Mouse (Mus musculus) cerebellum, adult (tissue): ENCODE measurements at regions not wholly inside any gene's neighbourhood (a gene's known extent, or its start where the extent isn't known, plus 50 kb on each side); places are given as distances from the start of the nearest gene placed in this dataset.

Experiments
- ATAC-seq: cut with Nextera tagmentation; 2 replicates; pipeline ENCODE4 v1.9.2; 2017; ENCODE audit warnings: mild to moderate bottlenecking, moderate library complexity, mixed read lengths; ENCODE audit not compliant: insufficient number of reproducible peaks, low FRiP score, low TSS enrichment

DNA sequence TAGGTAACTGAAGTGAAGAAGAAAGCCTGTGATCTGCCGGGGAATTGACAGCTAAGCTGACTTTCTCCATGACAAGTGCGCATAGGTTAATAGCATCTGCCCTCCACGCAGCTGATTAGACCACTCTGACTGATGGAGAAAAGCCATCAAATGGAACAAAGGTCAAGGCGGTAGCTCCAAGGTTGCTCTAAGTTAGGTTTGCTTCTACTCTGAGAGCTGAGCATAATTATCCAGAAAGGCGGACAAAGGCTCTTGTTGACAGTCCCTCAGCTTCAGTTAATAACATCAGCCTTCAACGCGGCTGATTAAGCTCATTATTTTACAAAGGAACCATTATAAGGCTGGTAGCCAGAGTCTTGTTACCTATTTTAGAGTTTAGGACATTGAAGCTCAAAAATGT, 54.0 kb upstream of the Enpep start:
- ATAC-seq: no peak

DNA sequence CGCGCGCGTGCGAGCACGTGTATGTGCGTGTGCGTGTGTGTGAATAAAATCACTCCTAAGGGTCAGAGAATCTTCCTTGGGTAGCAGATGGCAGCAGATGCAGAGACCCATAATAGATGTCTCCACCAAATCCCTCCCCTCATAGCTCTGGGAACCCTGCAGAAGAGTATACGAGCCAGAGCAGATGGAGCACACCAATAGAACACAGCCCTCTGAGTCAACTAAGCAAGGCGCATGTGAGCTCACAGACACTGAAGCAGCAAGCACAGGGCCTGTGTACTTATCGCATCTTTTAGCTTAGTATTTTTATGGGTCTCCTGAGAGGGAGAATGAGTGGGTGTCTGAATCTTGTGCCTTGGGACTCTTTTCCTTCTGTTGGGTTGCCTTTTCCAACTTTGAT, 58.0 kb upstream of the Enpep start:
- ATAC-seq: no peak

DNA sequence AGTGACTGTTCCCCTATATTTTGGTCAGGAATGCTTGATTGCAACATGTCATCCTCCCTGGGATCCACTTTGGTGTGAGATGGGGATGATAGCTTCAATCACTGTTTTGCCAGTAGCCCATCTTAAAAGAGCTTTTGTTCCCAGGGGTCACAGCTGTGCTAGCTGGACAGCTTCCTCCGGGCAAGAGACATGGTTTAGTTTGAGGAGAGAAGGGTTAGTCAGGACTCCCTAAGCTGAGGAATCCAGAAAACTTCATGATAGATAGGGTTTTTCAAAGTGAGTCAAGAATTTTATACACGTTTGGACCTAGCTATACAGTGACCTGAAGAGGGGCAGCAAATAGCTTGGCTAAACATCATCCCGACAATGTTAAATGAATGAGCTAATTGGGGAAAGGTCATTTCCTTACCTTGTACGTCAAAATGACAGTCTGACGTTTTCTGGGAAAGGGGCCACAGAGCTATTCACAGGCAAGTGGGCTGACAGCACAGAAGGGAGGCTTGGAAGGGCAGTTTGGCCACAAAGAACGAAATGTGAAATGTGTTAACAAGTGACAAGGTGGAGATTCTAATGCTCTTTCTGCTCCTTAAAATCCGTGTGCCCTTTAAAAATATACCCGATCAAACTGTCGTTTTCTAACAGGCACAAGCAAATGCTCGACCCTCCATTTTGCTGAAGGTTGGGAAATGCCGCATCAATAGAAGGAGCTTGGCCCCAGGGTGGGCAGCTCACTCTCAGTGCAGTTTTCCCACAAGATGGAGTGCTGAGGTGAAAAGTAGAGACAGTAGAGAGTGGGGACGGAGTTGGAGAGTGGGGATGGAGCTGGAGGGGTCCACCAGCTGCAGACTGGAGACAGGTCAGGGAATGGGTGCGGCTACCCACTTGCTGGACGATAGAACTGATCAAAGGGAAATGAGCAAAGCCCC, 59.6 kb upstream of the Enpep start:
- no peak for ATAC-seq

DNA sequence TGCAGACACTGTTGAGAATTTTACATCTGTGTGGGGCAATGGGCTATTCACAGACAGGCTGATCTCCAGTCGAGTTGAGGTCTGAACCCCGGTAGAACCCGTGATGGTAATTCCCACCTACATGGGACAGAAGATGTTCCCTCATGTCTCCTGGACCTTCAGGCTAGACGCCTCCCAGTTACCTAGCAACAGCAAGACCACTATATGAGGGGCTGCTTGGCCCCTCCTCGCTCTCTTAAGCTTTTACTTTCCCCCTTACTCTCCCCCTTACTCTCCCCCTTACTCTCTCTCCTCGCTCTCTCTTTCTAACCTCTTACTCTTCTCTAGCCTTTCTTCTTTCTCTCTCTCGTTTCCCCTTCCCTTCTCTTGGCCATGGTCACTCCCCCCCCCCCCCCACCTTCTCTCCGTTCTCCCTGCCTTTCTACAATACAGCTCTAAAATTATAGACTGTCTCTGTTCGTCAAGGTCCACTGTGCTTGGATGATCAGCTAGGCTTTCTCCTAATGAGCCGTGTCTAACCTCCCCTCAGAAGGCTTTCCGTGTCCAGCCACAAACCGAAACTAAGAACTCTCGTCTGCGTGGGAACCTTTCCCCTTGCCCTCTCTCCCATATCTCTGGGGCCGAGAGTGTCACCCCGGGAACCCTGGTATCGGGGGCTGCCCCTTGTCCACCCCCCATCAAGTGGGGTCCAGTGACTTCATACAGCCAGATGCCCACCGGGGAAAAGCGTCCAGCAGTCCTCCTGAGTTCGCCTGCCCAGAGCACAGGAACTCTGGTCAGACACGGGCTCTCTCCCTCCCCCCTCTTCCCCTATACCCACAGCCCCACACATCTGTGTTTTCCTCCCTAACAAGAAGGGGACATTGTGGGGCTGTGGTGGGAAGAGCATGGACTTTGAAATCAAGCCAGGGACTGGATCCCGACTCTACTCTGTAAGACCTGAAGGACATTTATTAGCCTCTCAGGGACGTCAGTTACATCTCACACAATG, 60.6 kb upstream of the Enpep start:
- no peak for ATAC-seq

DNA sequence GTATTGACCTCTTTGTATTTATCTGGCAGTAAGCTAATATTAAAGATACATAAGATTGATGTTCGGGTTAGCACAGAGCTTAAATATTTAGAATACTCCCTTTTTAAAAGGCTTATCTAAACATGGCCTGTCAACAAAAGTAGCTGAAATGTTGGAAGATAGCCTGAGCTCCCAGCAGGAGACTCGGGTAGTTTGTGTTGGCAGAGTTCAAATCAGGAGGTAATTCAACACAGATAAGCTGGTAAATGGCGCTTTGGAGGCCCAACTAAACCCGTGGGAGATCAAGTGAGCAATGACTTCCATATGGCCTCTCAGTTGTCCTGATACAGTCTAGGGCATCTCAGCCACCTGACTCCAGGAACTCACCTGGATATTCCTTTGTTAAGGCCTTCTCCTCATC, 65.0 kb upstream of the Enpep start:
- ATAC-seq: 0 out of 2 replicates have a peak, but pooled peaks have one; percentile 64

DNA sequence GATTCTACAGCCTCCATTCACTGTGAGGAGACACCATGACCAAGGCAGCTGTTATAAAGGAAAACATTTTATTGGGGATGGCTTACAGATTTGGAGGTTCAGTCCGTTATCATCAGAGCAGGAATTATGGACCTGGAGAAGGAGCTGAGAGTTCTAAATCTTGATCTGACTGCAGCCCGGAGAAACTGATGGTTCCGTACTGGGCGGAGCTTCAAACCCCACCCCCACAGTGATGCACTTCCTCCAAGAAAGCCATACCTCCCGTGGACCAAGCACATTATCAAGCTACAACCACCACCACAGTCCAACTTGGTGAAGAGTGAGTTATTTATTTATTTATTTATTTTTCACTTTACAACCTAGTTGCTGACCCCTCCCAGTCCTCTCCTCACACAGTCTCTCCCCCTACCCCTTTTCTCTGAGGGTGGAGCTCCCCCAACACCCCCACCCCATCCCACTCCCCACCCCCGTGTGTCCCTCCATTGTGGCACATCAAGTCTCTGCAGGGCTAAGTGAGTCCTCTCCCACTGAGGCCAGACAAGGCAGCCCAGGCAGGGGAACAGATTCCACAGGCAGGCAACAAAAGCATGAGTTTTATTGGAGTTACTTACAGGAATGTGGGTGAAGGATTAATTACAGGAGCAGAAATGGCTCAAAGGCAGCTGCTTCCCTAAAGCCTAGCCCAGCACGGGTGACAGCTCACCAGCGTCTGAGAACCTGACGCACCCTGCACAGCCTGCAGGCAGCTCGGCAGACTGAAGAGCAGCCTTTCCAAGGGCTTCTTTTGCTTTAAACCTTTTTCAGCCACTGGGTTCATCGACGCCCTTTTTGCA, 67.8 kb upstream of the Enpep start:
- ATAC-seq: no peak

DNA sequence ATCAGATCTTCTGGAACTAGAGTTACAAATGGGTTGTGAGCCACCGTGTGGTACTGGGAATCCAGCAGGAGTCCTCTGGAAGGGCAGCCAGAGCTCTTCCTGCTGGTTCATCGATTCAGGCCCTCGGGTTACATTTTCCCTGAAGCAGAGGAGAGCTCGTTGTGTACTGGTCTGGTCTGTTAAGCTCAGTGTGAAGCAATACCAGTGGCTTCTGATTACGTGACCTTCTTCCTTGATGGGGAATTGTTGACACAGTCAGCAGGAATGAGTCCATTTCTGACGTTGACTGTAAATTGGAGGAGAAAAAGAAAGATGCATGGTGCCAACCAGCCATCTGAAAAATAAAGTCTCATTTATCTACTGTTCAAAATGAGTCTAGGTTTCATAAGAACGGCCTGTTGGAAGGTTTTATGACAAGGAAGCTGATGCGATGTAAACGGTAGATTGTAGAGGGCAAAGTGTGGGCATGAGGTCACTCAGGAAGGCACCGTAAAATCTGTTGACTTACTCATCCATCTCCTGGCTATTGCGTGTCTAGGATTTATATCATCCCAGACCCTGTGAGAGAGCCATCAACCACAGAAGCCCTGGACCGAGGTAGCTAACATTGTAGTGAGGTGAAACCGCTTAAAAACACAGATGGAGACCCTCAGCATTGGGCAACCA, 79.0 kb upstream of the Enpep start:
- no peak for ATAC-seq

DNA sequence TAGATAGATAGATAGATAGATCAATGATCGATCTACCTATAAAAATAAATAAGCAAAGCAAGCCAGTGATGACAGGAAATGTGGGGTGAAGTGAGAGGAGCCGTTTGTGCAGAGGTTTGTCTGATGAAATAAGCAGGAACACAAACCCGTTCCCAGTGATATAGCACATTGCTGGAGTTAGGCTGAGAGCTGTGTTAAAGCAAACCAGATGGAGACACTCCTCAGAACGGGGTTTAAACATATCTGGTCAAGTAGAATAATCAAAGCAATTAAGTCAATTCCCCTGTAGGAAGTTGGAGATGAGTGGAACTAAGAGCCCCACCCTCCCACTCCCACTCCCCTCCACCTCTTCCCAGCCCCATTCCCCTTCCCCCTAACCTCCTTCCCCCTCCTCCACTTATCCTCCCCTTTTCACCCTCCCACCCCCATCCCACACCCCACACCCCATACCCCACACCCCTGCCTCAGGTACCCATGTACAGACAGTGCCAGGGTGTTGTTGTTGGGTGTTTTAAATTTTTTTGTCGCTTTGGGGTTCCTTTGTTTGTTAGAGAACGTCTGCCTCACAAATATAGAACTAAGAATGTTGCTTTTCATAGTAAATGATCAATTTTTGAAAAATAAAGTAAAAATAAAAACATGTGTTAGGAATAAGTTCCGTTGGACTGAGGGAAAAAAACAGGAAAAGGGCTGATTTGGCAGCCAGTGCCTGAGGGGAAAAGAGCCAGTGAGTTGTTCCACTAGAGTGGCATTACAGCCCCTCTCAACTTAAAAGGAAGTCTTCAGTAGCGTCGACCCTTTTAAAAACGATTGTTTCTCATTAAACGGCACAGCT, 79.8 kb upstream of the Enpep start:
- no peak for ATAC-seq

DNA sequence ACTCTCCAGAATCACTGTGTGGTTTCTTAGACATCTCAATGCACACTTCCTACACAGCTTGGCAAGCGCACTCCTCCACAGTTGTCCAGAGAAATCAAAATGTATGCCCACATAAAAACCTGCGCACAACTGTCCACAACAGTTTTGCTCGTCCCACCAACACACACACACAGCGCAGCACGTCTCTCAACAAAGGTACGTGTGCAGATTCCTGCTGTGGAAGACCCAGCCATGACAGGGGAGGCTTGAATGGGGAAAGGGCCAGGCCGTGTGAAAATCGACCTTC, 80.4 kb upstream of the Enpep start:
- ATAC-seq: no peak

DNA sequence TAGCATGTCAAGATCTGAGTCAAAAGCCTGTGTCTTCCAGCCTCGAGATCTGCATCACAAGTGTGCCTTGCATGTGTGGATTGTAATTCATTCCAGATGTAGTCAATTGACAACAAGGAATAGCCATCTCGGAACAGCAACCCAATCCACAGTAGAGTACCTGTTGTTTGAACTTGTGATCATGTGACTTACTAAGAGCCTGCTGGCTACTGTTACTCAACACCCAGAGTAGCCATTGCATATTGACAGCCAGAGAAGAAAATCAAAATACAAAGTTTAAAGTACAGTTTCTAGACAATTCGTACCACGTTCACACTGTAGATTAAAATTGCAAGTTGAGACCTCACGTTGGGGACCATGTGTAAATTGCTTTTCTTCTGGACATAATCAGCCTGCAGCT, 83.1 kb upstream of the Enpep start:
- no peak for ATAC-seq

DNA sequence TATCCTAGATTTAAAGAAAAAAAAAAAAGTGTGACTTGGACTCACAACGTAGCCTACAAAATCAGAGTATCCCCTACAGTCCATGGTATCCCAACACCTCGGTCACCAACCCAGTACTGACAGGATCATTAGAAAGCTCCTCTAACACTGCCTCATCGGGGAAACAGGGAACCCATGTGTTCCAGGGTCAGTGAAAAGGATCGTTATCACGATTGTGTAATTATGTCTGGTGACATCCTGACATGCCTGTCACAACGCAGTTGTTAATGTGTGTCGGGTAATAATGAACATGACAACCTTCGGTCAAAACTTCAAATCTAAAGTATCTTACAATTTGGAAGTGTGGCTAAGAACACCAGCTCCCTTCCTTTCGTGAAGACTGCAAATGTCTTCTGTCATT, 83.8 kb upstream of the Enpep start:
- ATAC-seq: no peak

DNA sequence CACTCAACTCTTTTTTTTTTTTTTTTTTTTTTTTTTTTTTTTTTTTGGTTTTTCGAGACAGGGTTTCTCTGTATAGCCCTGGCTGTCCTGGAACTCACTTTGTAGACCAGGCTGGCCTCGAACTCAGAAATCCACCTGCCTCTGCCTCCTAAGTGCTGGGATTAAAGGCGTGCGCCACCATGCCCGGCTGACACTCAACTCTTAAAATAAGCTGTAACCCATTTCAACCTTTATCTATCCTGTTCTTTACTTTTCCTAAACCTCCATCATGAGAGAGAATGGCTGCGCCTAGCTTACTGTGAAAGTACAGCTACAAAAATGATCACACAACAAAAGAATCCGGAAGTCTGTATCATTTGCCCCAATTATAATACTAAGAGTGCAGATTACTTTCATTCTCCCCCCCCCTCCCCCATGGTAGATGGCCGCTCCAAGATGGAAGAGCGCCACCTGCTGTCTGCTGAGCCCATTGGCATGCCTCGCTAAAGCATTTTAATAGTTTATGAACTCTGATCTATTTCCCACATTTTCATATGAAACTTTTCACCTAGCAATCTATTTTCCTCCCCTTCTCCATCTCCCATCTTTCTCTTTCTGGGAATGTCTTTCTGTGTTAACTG, 89.2 kb upstream of the Enpep start:
- ATAC-seq: peak; percentile 61

DNA sequence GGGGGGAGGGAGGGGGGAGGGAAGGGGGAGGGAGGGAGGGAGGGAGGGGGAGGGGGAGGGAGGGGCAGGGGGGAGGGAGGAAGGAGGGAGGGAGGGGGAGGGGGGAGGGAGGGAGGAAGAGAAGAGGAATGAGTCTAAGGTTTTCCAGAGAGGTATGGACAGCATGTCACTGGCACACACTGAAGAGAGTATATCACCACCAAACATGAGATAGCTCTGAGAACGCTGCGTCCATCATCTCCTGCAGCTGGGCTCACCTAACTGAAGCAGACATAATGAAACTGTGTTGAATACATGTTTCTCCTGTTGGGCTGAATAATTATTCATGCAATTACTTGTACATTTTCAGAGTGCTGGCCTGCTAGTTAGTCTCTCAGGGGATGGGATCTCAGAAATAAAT, 96.2 kb upstream of the Enpep start:
- ATAC-seq: no peak

DNA sequence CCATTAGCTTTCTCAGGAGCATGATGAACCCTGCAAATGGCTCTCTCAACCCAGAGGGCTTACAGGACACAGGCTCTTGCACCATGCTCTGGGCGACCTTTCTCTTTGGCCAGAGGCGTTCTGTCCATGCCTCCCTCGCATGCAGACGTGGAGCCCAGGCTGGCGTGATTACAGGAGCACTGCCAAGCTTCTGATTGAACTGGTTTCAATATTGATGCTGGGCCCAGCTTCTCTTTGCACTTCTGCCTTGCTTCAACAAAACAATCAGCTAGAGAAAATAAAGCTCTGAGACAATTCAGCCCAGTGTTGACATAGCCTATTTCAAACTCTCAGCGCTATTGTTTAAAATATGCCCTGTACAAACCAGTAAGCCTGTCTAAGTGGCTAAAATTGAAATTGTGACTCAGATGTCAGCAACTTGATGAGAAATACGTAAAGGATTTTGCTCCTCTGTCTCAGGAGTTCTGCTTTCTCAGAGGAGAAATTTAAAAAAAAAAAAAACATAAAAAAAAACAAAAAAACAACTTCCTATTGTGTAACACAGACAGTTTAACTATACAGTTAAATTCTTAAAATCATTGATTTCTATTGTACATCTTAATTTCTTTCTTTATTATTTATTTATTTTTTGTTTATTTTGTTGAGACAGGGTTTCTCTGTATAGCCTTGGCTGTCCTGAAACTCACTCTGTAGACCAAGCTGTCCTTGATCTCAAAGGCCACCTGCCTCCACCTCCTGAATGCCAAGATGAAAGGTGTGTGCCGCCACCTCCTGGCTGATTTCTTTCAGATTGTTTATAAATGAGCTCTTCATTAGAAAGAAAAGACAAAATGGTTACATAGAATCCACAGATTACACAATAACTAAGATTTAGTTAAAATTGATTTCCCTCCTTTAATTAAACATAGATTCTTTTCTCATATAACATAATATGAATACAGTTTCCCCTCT, 96.9 kb upstream of the Enpep start:
- no peak for ATAC-seq

DNA sequence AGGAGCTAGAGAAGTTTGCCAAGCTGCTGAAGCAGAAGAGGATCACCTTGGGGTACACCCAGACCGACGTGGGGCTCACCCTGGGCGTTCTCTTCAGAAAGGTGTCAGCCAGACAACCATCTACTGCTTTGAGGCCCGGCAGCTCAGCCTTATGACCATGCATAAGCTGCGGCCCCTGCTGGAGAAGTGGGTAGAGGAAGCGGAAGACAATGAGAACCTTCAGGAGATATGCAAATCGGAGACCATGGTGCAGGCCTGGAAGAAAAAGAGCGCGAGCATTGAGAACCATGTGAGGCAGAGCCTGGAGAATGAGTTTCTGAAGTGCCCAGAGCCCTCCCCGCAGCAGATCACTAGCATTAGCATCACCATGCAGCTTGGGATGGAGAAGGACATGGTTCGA, 98.1 kb upstream of the Elovl6 start:
- 0 out of 2 replicates have a peak, but pooled peaks have one; percentile 15 for ATAC-seq

DNA sequence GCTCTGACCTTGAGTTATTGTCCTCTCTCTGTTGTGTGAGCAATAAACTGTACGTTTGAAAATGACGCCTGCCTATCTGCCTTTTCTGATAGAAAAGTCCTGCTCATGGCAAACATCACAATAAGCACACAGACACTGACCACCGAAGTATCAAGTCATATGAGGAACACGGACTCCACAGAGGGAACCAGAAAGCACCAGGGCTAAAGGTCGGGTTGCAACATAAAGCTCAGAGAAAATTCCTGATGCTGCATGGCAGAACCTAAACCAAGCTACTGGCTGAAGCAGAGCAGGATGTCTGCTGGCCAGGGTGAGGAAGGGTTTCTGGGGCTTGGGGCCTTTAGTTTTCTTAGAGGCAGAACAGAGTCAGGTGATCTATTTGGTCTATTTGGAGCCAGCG, 94.5 kb upstream of the Elovl6 start:
- no peak for ATAC-seq

DNA sequence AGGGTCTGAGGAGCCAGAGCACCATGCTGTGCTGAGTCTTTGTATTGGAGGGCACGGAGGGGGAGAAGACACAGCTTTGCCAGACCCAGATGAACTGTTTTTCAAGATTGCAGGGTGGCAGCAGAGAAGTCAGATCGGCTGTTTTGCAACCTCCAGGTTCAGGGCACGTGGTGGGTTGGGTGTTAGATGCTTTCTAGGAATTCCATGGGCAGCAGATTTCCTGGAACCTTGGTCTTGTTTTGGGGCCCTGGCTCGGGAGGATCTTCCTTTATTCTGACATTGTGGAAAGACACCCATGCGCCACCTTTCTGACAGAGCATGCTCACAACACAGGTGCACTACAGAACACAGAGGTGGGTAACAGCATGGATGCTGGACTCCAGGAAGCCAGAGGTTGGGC, 89.4 kb upstream of the Elovl6 start:
- ATAC-seq: no peak

DNA sequence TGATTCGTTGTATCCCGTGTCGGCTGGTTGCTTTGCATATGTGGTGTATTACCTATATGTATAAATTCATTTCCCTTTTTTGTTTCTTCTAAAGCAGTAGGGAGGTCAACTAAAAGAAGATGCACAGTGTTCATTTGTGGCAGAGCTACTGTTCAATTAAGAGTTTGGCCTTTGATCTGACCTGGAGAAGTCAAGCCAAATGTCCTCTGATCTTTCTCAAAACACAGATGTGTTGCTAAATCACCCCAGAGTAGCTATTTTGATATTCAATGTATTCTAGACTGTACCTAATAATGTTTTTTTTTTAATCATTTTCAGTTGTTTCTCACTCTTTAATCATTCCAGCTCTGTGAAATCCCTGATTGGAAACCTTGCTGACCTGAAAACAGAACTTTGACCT, 87.9 kb upstream of the Elovl6 start:
- no peak for ATAC-seq
